Mouse (Mus musculus) lung, embryonic 14.5 days (tissue): ENCODE measurements at regions not wholly inside any gene's neighbourhood (a gene's known extent, or its start where the extent isn't known, plus 50 kb on each side); places are given as distances from the start of the nearest gene placed in this dataset.

ENCODE experiments used
- ATAC-seq: fragments of 200-750 bp; cut with Nextera tagmentation; 2 replicates; pipeline ENCODE4 v1.8.0; 2017; ENCODE audit warnings: mild to moderate bottlenecking, moderate TSS enrichment, moderate library complexity; ENCODE audit not compliant: insufficient read depth
- DNase-seq: peaks from one replicate; pipeline ENCODE4 v3.0.0-alpha.2; 2015
- H3K27ac ChIP-seq: fragments of 300-500 bp; sonication (generic); 2 replicates; pipeline ENCODE4 v1.5.1; 2014; ENCODE audit warnings: low read depth, mild to moderate bottlenecking, moderate library complexity
- H3K27me3 ChIP-seq: fragments of 300-500 bp; sonication (generic); 2 replicates; pipeline ENCODE4 v1.6.1; 2014; ENCODE audit warnings: low read length, control low read depth; ENCODE audit not compliant: insufficient read depth
- H3K36me3 ChIP-seq: fragments of 300-500 bp; sonication (generic); 2 replicates; pipeline ENCODE4 v1.6.1; 2014; ENCODE audit warnings: control low read depth; ENCODE audit not compliant: insufficient read depth
- H3K4me1 ChIP-seq: fragments of 300-500 bp; sonication (generic); 2 replicates; pipeline ENCODE4 v1.6.1; 2014; ENCODE audit warnings: antibody characterized with exemption, control low read depth; ENCODE audit not compliant: insufficient read depth
- H3K4me2 ChIP-seq: fragments of 300-500 bp; sonication (generic); 2 replicates; pipeline ENCODE4 v1.6.1; 2014; ENCODE audit warnings: mild to moderate bottlenecking
- H3K4me3 ChIP-seq: fragments of 300-500 bp; sonication (generic); 2 replicates; pipeline ENCODE4 v1.5.1; 2014; ENCODE audit warnings: low read depth, low read length
- H3K9ac ChIP-seq: fragments of 300-500 bp; sonication (generic); 2 replicates; pipeline ENCODE4 v1.6.1; 2014
- H3K9me3 ChIP-seq: fragments of 300-500 bp; sonication (generic); 2 replicates; pipeline ENCODE4 v1.6.1; 2016; ENCODE audit warnings: low read depth, low read length, control low read depth
- CTCF ChIP-seq: IDR thresholded peaks from 2 replicates; pipeline ENCODE4 v1.5.1; 2016; ENCODE audit warnings: antibody characterized with exemption, low read depth
- WGBS: fragments of 180-500 bp; shearing (Covaris S2); extraction: QIAGEN DNeasy Blood & Tissue Kit; methylation state at CpG from one replicate; pipeline ENCODE4 v1.1.7; 2014; 5-methylcytosine and 5-hydroxymethylcytosine counted together

- H3K4me3 ChIP-seq = no peak overlapping the region
- H3K27ac ChIP-seq = peak overlapping the region; percentile 82
- no peaks in the 10 kb centered on the region for H3K9me3 ChIP-seq
- TF ChIP-seq CTCF = no peak
- DNase-seq (peak; percentile 6), ATAC-seq (peak; percentile 44; the same call in 1 of the 2 replicates)
- H3K36me3 ChIP-seq = no peaks in the 10 kb centered on the region
- no peak overlapping the region; the same call in 1 of the 2 replicates for H3K4me2 ChIP-seq
- WGBS = 48% methylated on average over 8 of the region's 8 CpGs
- peaks cover 20% of the 10 kb centered on the region for H3K4me1 ChIP-seq
- no peaks in the 10 kb centered on the region for H3K27me3 ChIP-seq
- no peak overlapping the region for H3K9ac ChIP-seq
Measured at GRCm38 (mm10) chr5:100259803-100260693, 100.4 kb upstream of the Tmem150c start.

- no peaks in the 10 kb centered on the region for H3K27me3 ChIP-seq
- WGBS = 41% methylated on average over 12 of the region's 12 CpGs
- H3K27ac ChIP-seq = peak overlapping the region; percentile 82
- DNase-seq (peak; percentile 96), ATAC-seq (peak; percentile 83)
- H3K4me2 ChIP-seq = no peak overlapping the region; the same call in 1 of the 2 replicates
- no peak for TF ChIP-seq CTCF
- no peaks in the 10 kb centered on the region for H3K9me3 ChIP-seq
- H3K4me3 ChIP-seq = no peak overlapping the region
- no peak overlapping the region for H3K9ac ChIP-seq
- peaks cover 20% of the 10 kb centered on the region for H3K4me1 ChIP-seq
- H3K36me3 ChIP-seq = no peaks in the 10 kb centered on the region
Measured at GRCm38 (mm10) chr5:100258952-100259710, 99.5 kb upstream of the Tmem150c start.

GRCm38 (mm10) chr5:100255276-100255675 lies 95.7 kb upstream of the Tmem150c start:
- Histone ChIP-seq H3K27ac (no peak overlapping the region), H3K36me3 (no peaks in the 10 kb centered on the region), H3K9ac (no peak overlapping the region), H3K27me3 (no peaks in the 10 kb centered on the region), H3K4me2 (no peak overlapping the region), H3K4me1 (peaks cover 19% of the 10 kb centered on the region), H3K9me3 (no peaks in the 10 kb centered on the region), H3K4me3 (no peak overlapping the region)
- no peak for TF ChIP-seq CTCF
- WGBS = 80% methylated on average over 9 of the region's 9 CpGs
- DNase-seq (no peak), ATAC-seq (no peak)

GRCm38 (mm10) chr5:100252036-100252435 lies 92.4 kb upstream of the Tmem150c start:
- ATAC-seq = no peak
- no peak for TF ChIP-seq CTCF
- Histone ChIP-seq H3K27ac (no peak overlapping the region), H3K4me2 (no peak overlapping the region), H3K4me3 (no peak overlapping the region), H3K36me3 (no peaks in the 10 kb centered on the region), H3K4me1 (peaks cover 5% of the 10 kb centered on the region; the same call in 1 of the 2 replicates), H3K27me3 (no peaks in the 10 kb centered on the region), H3K9ac (no peak overlapping the region), H3K9me3 (no peaks in the 10 kb centered on the region)
- 92% methylated on average over 6 of the region's 6 CpGs for WGBS
- no peak for DNase-seq

- WGBS = 61% methylated on average over 3 of the region's 3 CpGs
- TF ChIP-seq CTCF = peak; percentile 41; the same call in 1 of the 2 replicates
- H3K9me3 ChIP-seq = no peaks in the 10 kb centered on the region
- ATAC-seq (no peak), DNase-seq (peak; percentile 44)
- no peaks in the 10 kb centered on the region for H3K36me3 ChIP-seq
- H3K27ac ChIP-seq = no peak overlapping the region
- H3K9ac ChIP-seq = no peak overlapping the region
- H3K4me3 ChIP-seq = no peak overlapping the region
- H3K4me1 ChIP-seq = no peaks in the 10 kb centered on the region
- H3K27me3 ChIP-seq = no peaks in the 10 kb centered on the region
- no peak overlapping the region for H3K4me2 ChIP-seq
Measured at GRCm38 (mm10) chr5:100249757-100250156, 90.1 kb upstream of the Tmem150c start.

- DNase-seq (no peak), ATAC-seq (no peak)
- no peaks in the 10 kb centered on the region for H3K27me3 ChIP-seq
- no peak overlapping the region for H3K27ac ChIP-seq
- H3K9me3 ChIP-seq = no peaks in the 10 kb centered on the region
- no peaks in the 10 kb centered on the region for H3K4me1 ChIP-seq
- WGBS = 59% methylated on average over 5 of the region's 5 CpGs
- no peaks in the 10 kb centered on the region for H3K36me3 ChIP-seq
- no peak overlapping the region for H3K9ac ChIP-seq
- no peak overlapping the region for H3K4me2 ChIP-seq
- no peak overlapping the region for H3K4me3 ChIP-seq
- no peak for TF ChIP-seq CTCF
Measured at GRCm38 (mm10) chr5:100248611-100249010, 89.0 kb upstream of the Tmem150c start.

- Histone ChIP-seq H3K4me2 (no peak overlapping the region), H3K27me3 (no peaks in the 10 kb centered on the region), H3K4me1 (no peaks in the 10 kb centered on the region), H3K9ac (no peak overlapping the region), H3K27ac (no peak overlapping the region), H3K9me3 (0 out of 2 replicates have a peak, but pooled peaks cover 5% of the 10 kb centered on the region), H3K36me3 (no peaks in the 10 kb centered on the region), H3K4me3 (no peak overlapping the region)
- no peak for TF ChIP-seq CTCF
- DNase-seq (no peak), ATAC-seq (no peak)
- 94% methylated on average over 2 of the region's 2 CpGs for WGBS
Measured at GRCm38 (mm10) chr5:100246709-100247108, 87.1 kb upstream of the Tmem150c start.
